8 mouse cellular contexts compared by ENCODE assay signal in the genomic region with DNA sequence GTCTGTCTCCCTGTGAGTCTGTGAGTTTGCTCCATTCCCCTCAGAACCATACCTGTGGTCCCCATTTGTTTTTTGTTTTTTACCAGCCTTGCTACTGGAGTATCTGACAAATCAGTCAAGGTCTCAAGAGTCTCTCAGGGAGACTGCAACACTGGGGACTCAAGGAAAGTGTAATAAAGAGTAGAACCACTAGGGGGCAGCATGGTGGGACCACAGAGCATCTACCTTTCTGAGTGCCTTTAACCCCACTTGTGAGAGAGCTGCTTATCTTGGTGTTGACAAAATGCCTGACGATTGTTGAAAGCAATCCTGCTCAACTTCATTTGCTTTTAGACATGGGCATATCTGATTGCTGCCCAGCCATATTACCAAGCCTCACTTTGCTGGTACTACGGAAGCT. TPM values are rescaled to one million over a fixed set of nuclear protein-coding genes. Genes with fewer than 3 reads are reported as not detected.
A peak's percentile ranks its signal among the peaks of the same experiment; 100 is the strongest.
DNase-seq lines count a peak whose midpoint lies in the region; ATAC-seq and TF ChIP-seq lines count a peak whose summit lies in the region.

No protein-coding gene starts in this region.

- no peak overlapping the region for H3K9ac ChIP-seq in kidney, postnatal 0 days (ENCODE audit: low read depth, low read length)

- H3K4me2 ChIP-seq in kidney, postnatal 0 days (ENCODE audit: low read length) = no peak overlapping the region

- TF ChIP-seq CTCF in testis, adult 2 months (IDR thresholded peaks at IDR 0.05; ENCODE audit: control insufficient read depth, insufficient read depth, insufficient replicate concordance, low read depth, low read length) = peak; percentile 28; the same call in 1 of the 2 replicates
- peak; percentile 69 for TF ChIP-seq CTCF in kidney, postnatal 0 days (IDR thresholded peaks at IDR 0.05; ENCODE audit: low read depth)

- H3K27me3 ChIP-seq in testis, adult 2 months (ENCODE audit: control insufficient read depth, insufficient read depth, low read length) = no peaks in the 10 kb centered on the region
- no peaks in the 10 kb centered on the region for H3K27me3 ChIP-seq in kidney, postnatal 0 days (ENCODE audit: insufficient read depth, low read length)

- H3K36me3 ChIP-seq in testis, adult 2 months (ENCODE audit: control insufficient read depth, insufficient read depth, low read length) = no peaks in the 10 kb centered on the region
- H3K36me3 ChIP-seq in kidney, postnatal 0 days (ENCODE audit: insufficient read depth, low read length) = no peaks in the 10 kb centered on the region

- WGBS in kidney, postnatal 0 days = 64% methylated on average over 2 of the region's 2 CpGs

- intact Hi-C loops in gastrocnemius, postnatal 14 days (cut with DNase I; ENCODE audit: low total_unique reads) = no loop called here
- intact Hi-C loops in gastrocnemius, postnatal 36 days (cut with DNase I) = no loop called here

- peak; percentile 21 for DNase-seq in gastrocnemius, adult 18-20 months (ENCODE audit: low spot score)
- no peak for DNase-seq in gastrocnemius, postnatal 14 days
- no peak for DNase-seq in testis, postnatal 10 days (ENCODE audit: low spot score)
- peak; percentile 52 for DNase-seq in cerebellum, postnatal 14 days
- peak; percentile 33 for DNase-seq in kidney, postnatal 0 days (ENCODE audit: low spot score)
- DNase-seq in mesoderm, embryonic 11.5 days (ENCODE audit: low read depth, low spot score) = peak; percentile 52
- DNase-seq in gastrocnemius, postnatal 36 days = no peak

- ATAC-seq in kidney, postnatal 0 days (replicated peaks; ENCODE audit: low FRiP score, low read depth) = no peak

- H3K27ac ChIP-seq in testis, adult 2 months (ENCODE audit: control insufficient read depth, insufficient read depth, low read depth, low read length) = no peak overlapping the region
- no peak overlapping the region for H3K27ac ChIP-seq in kidney, postnatal 0 days

- no peaks in the 10 kb centered on the region for H3K4me1 ChIP-seq in testis, adult 2 months (ENCODE audit: control insufficient read depth, insufficient read depth, low read length)
- no peaks in the 10 kb centered on the region for H3K4me1 ChIP-seq in kidney, postnatal 0 days (replicated peaks; ENCODE audit: insufficient read depth, low read length)

- TF ChIP-seq POLR2A in testis, adult 2 months (IDR thresholded peaks at IDR 0.05; ENCODE audit: control insufficient read depth, low read depth, low read length) = no peak

- no peaks in the 10 kb centered on the region for H3K9me3 ChIP-seq in kidney, postnatal 0 days (replicated peaks; ENCODE audit: low read length)

- no peak overlapping the region for H3K4me3 ChIP-seq in testis, adult 2 months (ENCODE audit: control insufficient read depth, low read depth, low read length)
- no peak overlapping the region for H3K4me3 ChIP-seq in kidney, postnatal 0 days (replicated peaks; ENCODE audit: low read depth, low read length)

RNA-seq across cellular contexts. Expression of a gene that starts 12.3 kb away (rescaled TPM):
- total RNA-seq in gastrocnemius, adult 18-20 months (2021) = not detected
- total RNA-seq in gastrocnemius, postnatal 14 days (2021) = not detected
- not detected in 2 replicates for polyA plus RNA-seq in testis, adult 2 months (2012; rRNA removed)
- polyA plus RNA-seq in kidney, postnatal 0 days (2015; fragmentation: Nextera tagmentation; extraction: Ambion mirVana) = 23.6 and 26.3 TPM in 2 replicates
- total RNA-seq in gastrocnemius, postnatal 36 days (2021) = not detected

RNA-seq across cellular contexts. Expression of a gene that starts 54.3 kb away (rescaled TPM):
- total RNA-seq in gastrocnemius, adult 18-20 months (2021) = 10 to 100 TPM; 13.4 to 15.2 TPM
- total RNA-seq in gastrocnemius, postnatal 14 days (2021) = 10 to 100 TPM; 14.4 to 16.6 TPM
- 4.3 and 5.4 TPM in 2 replicates for polyA plus RNA-seq in testis, adult 2 months (2012; rRNA removed)
- 27.1 and 28.0 TPM in 2 replicates for polyA plus RNA-seq in kidney, postnatal 0 days (2015; fragmentation: Nextera tagmentation; extraction: Ambion mirVana)
- total RNA-seq in gastrocnemius, postnatal 36 days (2021) = 10 to 100 TPM; 12.2 to 15.9 TPM

Comparison
In these comparisons a context has a peak if more than half of its experiments do, and no peak if none do; other contexts are left out.
1. DNase-seq: peak in gastrocnemius, adult 18-20 months (single experiment), cerebellum, postnatal 14 days (2 of 2), kidney, postnatal 0 days (single experiment) and mesoderm, embryonic 11.5 days (single experiment); none in gastrocnemius, postnatal 14 days (single experiment), testis, postnatal 10 days (single experiment) and gastrocnemius, postnatal 36 days (0 of 2).